Mouse (Mus musculus) hindbrain, embryonic 15.5 days (tissue): ENCODE measurements around the gene Adcy2. TPM values are rescaled to one million over a fixed set of nuclear protein-coding genes. Genes with fewer than 3 reads are reported as not detected.

ENCODE experiments used
- ATAC-seq: fragments of 200-750 bp; cut with Nextera tagmentation; 2 replicates; pipeline ENCODE4 v1.8.0; 2017; ENCODE audit warnings: low read depth, moderate number of reproducible peaks, moderate TSS enrichment; ENCODE audit not compliant: low FRiP score
- H3K27ac ChIP-seq: fragments of 300-500 bp; sonication (generic); replicated peaks from 2 replicates; pipeline ENCODE4 v1.5.1; 2015; ENCODE audit warnings: mild to moderate bottlenecking, inconsistent platforms
- H3K27me3 ChIP-seq: fragments of 300-500 bp; sonication (generic); 2 replicates; pipeline ENCODE4 v1.6.1; 2015; ENCODE audit warnings: control low read depth, inconsistent platforms
- H3K36me3 ChIP-seq: fragments of 300-500 bp; sonication (generic); 2 replicates; pipeline ENCODE4 v1.6.1; 2015; ENCODE audit warnings: control low read depth, inconsistent platforms
- H3K4me1 ChIP-seq: fragments of 300-500 bp; sonication (generic); replicated peaks from 2 replicates; pipeline ENCODE4 v1.6.1; 2015; ENCODE audit warnings: control low read depth, inconsistent platforms
- H3K4me2 ChIP-seq: fragments of 300-500 bp; sonication (generic); 2 replicates; pipeline ENCODE4 v1.6.1; 2015; ENCODE audit warnings: moderate library complexity, mild to moderate bottlenecking, inconsistent platforms
- H3K4me3 ChIP-seq: fragments of 300-500 bp; sonication (generic); 2 replicates; pipeline ENCODE4 v1.5.1; 2015; ENCODE audit warnings: mild to moderate bottlenecking, inconsistent platforms
- H3K9ac ChIP-seq: fragments of 300-500 bp; sonication (generic); 2 replicates; pipeline ENCODE4 v1.6.1; 2015; ENCODE audit warnings: inconsistent platforms
- H3K9me3 ChIP-seq: fragments of 300-500 bp; sonication (generic); 2 replicates; pipeline ENCODE4 v1.6.1; 2016; ENCODE audit warnings: control low read depth, inconsistent platforms
- WGBS: fragments of 180-500 bp; shearing (Covaris S2); methylation state at CpG from one replicate; pipeline ENCODE4 v1.1.7; 2015; 5-methylcytosine and 5-hydroxymethylcytosine counted together
- polyA plus RNA-seq: library from polyadenylated mRNA; unstranded; fragments of >200 nt; fragmentation: Nextera tagmentation; extraction: Ambion mirVana; gene quantifications from 2 replicates; pipeline ENCODE4 v1.2.1, GENCODE M21; 2015

The Adcy2 gene
- polyA plus RNA-seq, 1 experiment from 2014 or later: 14.6 TPM

DNA sequence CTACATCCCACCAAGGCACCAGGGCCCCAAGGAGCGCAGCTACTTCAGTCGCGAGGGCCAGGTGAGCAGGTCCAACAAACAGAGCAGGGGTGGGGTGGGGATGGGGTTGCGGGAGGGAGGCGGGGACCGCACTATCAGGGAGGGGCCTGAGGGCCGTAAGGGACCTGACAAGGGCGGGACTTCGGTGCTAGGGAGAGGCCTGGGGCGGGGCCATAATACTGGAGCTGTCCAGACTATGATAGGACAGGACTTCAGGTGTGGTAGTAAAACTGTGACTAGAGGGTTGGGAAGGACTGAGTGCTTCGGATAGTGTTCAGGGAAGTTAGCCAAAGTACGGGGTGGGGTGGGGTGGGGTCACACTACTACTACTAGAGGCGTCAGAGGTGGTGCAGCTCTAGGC is 401.7 kb downstream of the Adcy2 start:
- Histone ChIP-seq H3K4me1 (peaks cover 18% of the 10 kb centered on the region), H3K4me2 (peak overlapping the region; percentile 60), H3K9me3 (no peaks in the 10 kb centered on the region), H3K36me3 (peaks cover 5% of the 10 kb centered on the region), H3K4me3 (peak overlapping the region; percentile 34), H3K9ac (peak overlapping the region; percentile 36; the same call in 1 of the 2 replicates), H3K27ac (no peak overlapping the region), H3K27me3 (no peaks in the 10 kb centered on the region)
- 17% methylated on average over 12 of the region's 13 CpGs for WGBS
- peak; percentile 40; the same call in 1 of the 2 replicates for ATAC-seq

GRCm38 (mm10) chr13:68597199-68597598 is 402.1 kb downstream of the Adcy2 start, which contains the start of gene 1700001L19Rik:
Gene 1700001L19Rik (plus strand): TSS chr13:68597421.
- Histone ChIP-seq H3K27ac (no peak within 1 kb of the TSS), H3K4me1 (peaks cover 18% of the 10 kb centered on the region), H3K9me3 (no peaks in the 10 kb centered on the region), H3K9ac (peak within 1 kb of the TSS; percentile 36; the same call in 1 of the 2 replicates), H3K36me3 (peaks cover 10% of the 10 kb centered on the region), H3K27me3 (no peaks in the 10 kb centered on the region), H3K4me3 (peak within 1 kb of the TSS; percentile 34), H3K4me2 (peak within 1 kb of the TSS; percentile 60)
- WGBS: 9% methylated on average over 10 of the region's 10 CpGs
- ATAC-seq: peak; percentile 28; the same call in 1 of the 2 replicates

DNA sequence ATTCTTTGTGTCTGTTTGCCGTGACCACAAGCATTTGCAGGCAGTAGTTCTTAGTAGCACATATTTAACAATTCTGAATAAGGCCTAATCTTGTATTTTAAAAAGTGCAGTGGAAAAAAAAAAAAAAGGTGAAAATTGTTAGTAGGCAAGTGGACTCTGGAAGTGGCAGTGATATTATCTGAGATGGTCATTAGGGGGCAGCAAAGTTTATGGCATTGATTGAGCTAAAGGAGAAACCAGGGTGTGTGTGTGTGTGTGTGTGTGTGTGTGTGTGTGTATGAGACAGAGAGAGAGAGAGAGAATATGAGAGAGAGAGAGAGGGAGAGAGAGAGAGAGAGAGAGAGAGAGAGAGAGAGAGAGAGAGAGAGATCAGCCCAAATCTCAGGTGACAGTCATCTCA is 405.5 kb downstream of the Adcy2 start:
- H3K27me3 ChIP-seq: no peaks in the 10 kb centered on the region
- H3K9ac ChIP-seq: no peak overlapping the region
- peaks cover 7% of the 10 kb centered on the region for H3K4me1 ChIP-seq
- 88% methylated on average over 1 of the region's 1 CpGs for whole genome bisulfite sequencing
- peaks cover 43% of the 10 kb centered on the region for H3K36me3 ChIP-seq
- no peak overlapping the region for H3K4me3 ChIP-seq
- H3K4me2 ChIP-seq: no peak overlapping the region
- H3K27ac ChIP-seq: no peak overlapping the region
- no peaks in the 10 kb centered on the region for H3K9me3 ChIP-seq
- ATAC-seq: no peak

DNA sequence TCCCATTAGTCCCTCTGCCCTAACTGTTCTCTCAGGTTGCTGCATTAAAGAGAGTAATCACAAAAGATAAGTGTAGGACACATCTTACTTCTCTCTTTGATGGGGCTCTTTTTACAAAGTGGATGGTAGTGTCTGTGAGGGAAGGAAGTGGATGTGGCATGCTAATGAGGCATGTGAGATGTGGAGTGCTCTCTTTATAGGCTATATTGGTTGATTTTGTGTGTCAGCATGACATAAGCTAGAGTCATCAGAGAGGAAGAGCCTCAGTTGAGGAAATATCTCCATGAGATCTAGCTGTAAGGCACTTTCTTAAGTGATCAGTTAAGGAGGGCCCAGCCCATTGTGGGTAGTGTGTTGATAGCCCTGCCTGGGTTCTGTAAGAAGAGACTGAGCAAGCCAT is 411.0 kb downstream of the Adcy2 start:
- H3K36me3 ChIP-seq: peaks cover 88% of the 10 kb centered on the region
- H3K4me2 ChIP-seq: no peak overlapping the region
- no peak for ATAC-seq
- no peak overlapping the region for H3K9ac ChIP-seq
- H3K4me1 ChIP-seq: 0 out of 2 replicates have a peak, but pooled peaks cover 4% of the 10 kb centered on the region
- no peak overlapping the region for H3K27ac ChIP-seq
- H3K27me3 ChIP-seq: no peaks in the 10 kb centered on the region
- no peak overlapping the region for H3K4me3 ChIP-seq
- H3K9me3 ChIP-seq: no peaks in the 10 kb centered on the region

GRCm38 (mm10) chr13:68585441-68585840 is 413.9 kb downstream of the Adcy2 start:
- WGBS: 78% methylated on average over 7 of the region's 7 CpGs
- H3K4me3 ChIP-seq: no peak overlapping the region
- no peaks in the 10 kb centered on the region for H3K9me3 ChIP-seq
- H3K27ac ChIP-seq: no peak overlapping the region
- no peak overlapping the region for H3K9ac ChIP-seq
- no peak overlapping the region for H3K4me2 ChIP-seq
- no peak for ATAC-seq
- H3K4me1 ChIP-seq: peaks cover 23% of the 10 kb centered on the region
- no peaks in the 10 kb centered on the region for H3K27me3 ChIP-seq
- peaks cover 62% of the 10 kb centered on the region for H3K36me3 ChIP-seq

DNA sequence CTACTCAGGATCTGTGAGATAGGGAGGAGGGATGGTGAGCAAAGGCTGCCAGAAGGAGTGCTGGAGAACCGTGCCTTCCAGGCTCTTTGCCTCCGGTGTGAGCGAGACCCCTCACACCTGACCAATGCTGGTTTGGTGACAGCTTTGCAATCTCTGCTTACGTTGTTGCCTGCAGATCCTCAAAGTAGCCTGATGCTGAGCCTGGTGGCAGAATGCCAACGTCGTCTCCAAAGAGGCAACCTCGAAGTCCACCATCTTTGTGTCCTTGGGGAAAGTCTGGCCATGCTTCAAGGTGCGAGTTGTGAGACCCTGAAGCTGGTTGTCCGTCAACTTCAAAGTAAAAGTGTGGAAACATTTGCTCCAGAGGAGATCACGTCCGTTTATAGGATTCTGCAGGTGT is 415.4 kb downstream of the Adcy2 start:
- 91% methylated on average over 11 of the region's 11 CpGs for WGBS
- Histone ChIP-seq H3K4me2 (no peak overlapping the region), H3K36me3 (peaks cover 50% of the 10 kb centered on the region), H3K4me1 (peaks cover 25% of the 10 kb centered on the region), H3K9ac (no peak overlapping the region), H3K27me3 (no peaks in the 10 kb centered on the region), H3K4me3 (no peak overlapping the region), H3K27ac (no peak overlapping the region), H3K9me3 (no peaks in the 10 kb centered on the region)
- ATAC-seq: no peak

GRCm38 (mm10) chr13:68582517-68582780 is 416.9 kb downstream of the Adcy2 start:
- Histone ChIP-seq H3K4me1 (peaks cover 25% of the 10 kb centered on the region), H3K4me3 (peak overlapping the region; percentile 88), H3K4me2 (peak overlapping the region; percentile 70), H3K9me3 (no peaks in the 10 kb centered on the region), H3K27ac (peak overlapping the region; percentile 86), H3K9ac (peak overlapping the region; percentile 71), H3K36me3 (peaks cover 35% of the 10 kb centered on the region), H3K27me3 (no peaks in the 10 kb centered on the region)
- peak; percentile 7; the same call in 1 of the 2 replicates for ATAC-seq
- WGBS: 0% methylated on average over 11 of the region's 11 CpGs

GRCm38 (mm10) chr13:68581747-68582516 is 417.4 kb downstream of the Adcy2 start, which contains the start of the genes Mtrr and Fastkd3:
Gene Mtrr (minus strand): TSS chr13:68582149.
Gene Fastkd3 (plus strand): TSS chr13:68582234.
- H3K36me3 ChIP-seq: peaks cover 31% of the 10 kb centered on the region
- H3K27ac ChIP-seq: peak within 1 kb of the TSS; percentile 86
- H3K9me3 ChIP-seq: no peaks in the 10 kb centered on the region
- no peaks in the 10 kb centered on the region for H3K27me3 ChIP-seq
- under 1% methylated on average over 81 of the region's 81 CpGs for WGBS
- peak; percentile 99 for ATAC-seq
- H3K4me1 ChIP-seq: peaks cover 25% of the 10 kb centered on the region
- H3K4me3 ChIP-seq: peak within 1 kb of the TSS; percentile 88
- peak within 1 kb of the TSS; percentile 70 for H3K4me2 ChIP-seq
- peak within 1 kb of the TSS; percentile 71 for H3K9ac ChIP-seq

GRCm38 (mm10) chr13:68581086-68581740 is 418.1 kb downstream of the Adcy2 start:
- peaks cover 33% of the 10 kb centered on the region for H3K36me3 ChIP-seq
- peak; percentile 0; the same call in 1 of the 2 replicates for ATAC-seq
- 28% methylated on average over 14 of the region's 14 CpGs for WGBS

DNA sequence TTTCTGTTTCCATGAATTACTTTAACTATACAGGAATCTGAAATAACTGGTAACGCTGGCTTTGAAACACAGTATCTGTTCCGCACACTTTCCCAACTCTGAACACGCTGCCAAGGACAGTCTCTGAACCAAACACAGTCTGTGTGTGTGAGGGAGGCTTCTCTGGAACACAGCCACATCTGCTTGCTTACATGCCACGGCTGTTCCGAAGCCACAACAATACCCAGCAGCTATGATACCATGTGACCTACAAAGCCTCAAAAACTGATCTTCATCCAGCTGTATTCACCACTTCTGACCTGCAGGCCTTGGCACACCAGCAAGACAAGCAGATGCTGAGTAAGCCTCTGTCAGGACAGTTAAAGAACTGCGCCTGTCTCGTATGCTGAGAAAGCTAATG is 421.4 kb downstream of the Adcy2 start:
- H3K27me3 ChIP-seq: no peaks in the 10 kb centered on the region
- H3K36me3 ChIP-seq: peaks cover 16% of the 10 kb centered on the region
- WGBS: 93% methylated on average over 7 of the region's 7 CpGs
- H3K9me3 ChIP-seq: no peaks in the 10 kb centered on the region
- H3K4me3 ChIP-seq: no peak overlapping the region
- peaks cover 17% of the 10 kb centered on the region for H3K4me1 ChIP-seq
- ATAC-seq: no peak
- H3K27ac ChIP-seq: no peak overlapping the region
- H3K4me2 ChIP-seq: no peak overlapping the region
- H3K9ac ChIP-seq: no peak overlapping the region

More at GRCm38 (mm10) chr13:68581086-68581740, 418.1 kb downstream of the Adcy2 start:
- Histone ChIP-seq H3K4me2 (peak overlapping the region; percentile 70), H3K9me3 (no peaks in the 10 kb centered on the region), H3K27ac (peak overlapping the region; percentile 86), H3K4me3 (peak overlapping the region; percentile 88), H3K27me3 (no peaks in the 10 kb centered on the region), H3K9ac (peak overlapping the region; percentile 56), H3K4me1 (peaks cover 25% of the 10 kb centered on the region)

DNA sequence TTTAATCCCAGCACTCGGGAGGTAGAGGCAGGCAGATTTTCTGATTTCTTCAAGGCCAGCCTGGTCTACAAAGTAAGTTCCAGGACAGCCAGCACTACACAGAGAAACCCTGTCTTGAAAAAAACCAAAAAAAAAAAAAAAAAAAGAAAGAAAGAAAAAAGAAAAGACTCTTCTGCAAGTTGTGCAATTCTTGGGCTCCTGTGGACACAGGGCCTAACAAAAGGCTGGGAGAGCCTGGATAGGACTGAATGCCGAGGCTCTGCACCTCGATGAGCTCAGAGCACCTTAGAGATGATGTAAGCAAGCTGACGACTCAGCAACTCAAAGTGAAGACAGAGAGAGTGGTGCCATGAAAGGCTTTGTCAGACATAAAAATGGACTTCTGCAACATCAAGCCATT is 424.9 kb downstream of the Adcy2 start:
- no peak overlapping the region for H3K4me3 ChIP-seq
- peaks cover 32% of the 10 kb centered on the region for H3K36me3 ChIP-seq
- H3K4me2 ChIP-seq: no peak overlapping the region
- no peaks in the 10 kb centered on the region for H3K27me3 ChIP-seq
- no peak for ATAC-seq
- H3K9ac ChIP-seq: no peak overlapping the region
- H3K27ac ChIP-seq: no peak overlapping the region
- WGBS: 86% methylated on average over 4 of the region's 4 CpGs
- no peaks in the 10 kb centered on the region for H3K4me1 ChIP-seq
- H3K9me3 ChIP-seq: no peaks in the 10 kb centered on the region
